14 mouse cellular contexts compared by ENCODE assay signal in the genomic region with DNA sequence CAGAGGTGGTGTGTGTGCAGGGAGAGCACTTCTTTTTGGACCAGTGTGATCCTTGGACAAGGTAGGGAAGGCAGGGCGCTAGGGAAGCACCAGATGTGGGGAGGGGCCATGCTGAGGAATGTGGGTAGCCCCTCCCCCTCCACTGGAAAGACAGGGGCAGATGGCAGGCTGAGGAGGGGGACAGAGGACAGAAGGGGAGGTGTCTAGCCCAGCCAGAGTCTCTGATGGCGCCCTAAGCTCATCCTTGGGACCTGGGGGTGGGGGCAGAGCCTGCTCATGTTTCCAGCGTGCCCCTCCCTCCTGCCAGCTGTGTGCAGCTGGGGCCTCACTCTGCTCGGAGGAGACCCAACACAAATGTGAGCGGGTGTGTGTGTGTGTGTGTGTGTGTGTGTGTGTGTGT. TPM values are rescaled to one million over a fixed set of nuclear protein-coding genes. Genes with fewer than 3 reads are reported as not detected.
DNase-seq lines count a peak whose midpoint lies in the region; ATAC-seq and TF ChIP-seq lines count a peak whose summit lies in the region.
"Had no signal": no experiment of that assay in that cellular context is flagged by ENCODE, and none has a peak within 500 bp of the region (broad histone marks: within the 10 kb centered on the region; RNA-seq: fewer than 3 reads in every experiment).

No protein-coding gene starts in this region.

- no peak overlapping the region for H3K9ac ChIP-seq in hindbrain, embryonic 16.5 days (ENCODE audit: low read depth, low read length)
- H3K9ac ChIP-seq in midbrain, embryonic 11.5 days (ENCODE audit: low read length) = peak overlapping the region; percentile 5; the same call in 1 of the 2 replicates
- no peak overlapping the region for H3K9ac ChIP-seq in midbrain, embryonic 16.5 days (ENCODE audit: low read depth, low read length)
- no peak overlapping the region for H3K9ac ChIP-seq in stomach, embryonic 15.5 days
- H3K9ac ChIP-seq: forebrain, postnatal 0 days; hindbrain, embryonic 14.5 days; liver, embryonic 13.5 days had no signal

- no peak for TF ChIP-seq POLR2A in cerebellum, adult 2 months (IDR thresholded peaks at IDR 0.05; ENCODE audit: borderline replicate concordance, insufficient read depth, low read length)

- no peak overlapping the region for H3K4me2 ChIP-seq in hindbrain, embryonic 16.5 days (ENCODE audit: low read length)
- peak overlapping the region; percentile 23 for H3K4me2 ChIP-seq in midbrain, embryonic 11.5 days
- H3K4me2 ChIP-seq in midbrain, embryonic 16.5 days (ENCODE audit: low read length) = no peak overlapping the region
- H3K4me2 ChIP-seq in stomach, embryonic 15.5 days = no peak overlapping the region
- H3K4me2 ChIP-seq: hindbrain, embryonic 14.5 days; liver, embryonic 13.5 days had no signal

- 0% methylated on average over 5 of the region's 5 CpGs for WGBS in hindbrain, embryonic 10.5 days
- WGBS in hindbrain, embryonic 16.5 days = 13% methylated on average over 5 of the region's 5 CpGs
- 2% methylated on average over 5 of the region's 5 CpGs for WGBS in midbrain, embryonic 11.5 days
- 4% methylated on average over 5 of the region's 5 CpGs for WGBS in midbrain, embryonic 16.5 days
- 14% methylated on average over 5 of the region's 5 CpGs for WGBS in stomach, embryonic 15.5 days
- WGBS in cerebellum, adult 2 months = 20% methylated on average over 5 of the region's 5 CpGs

- peak overlapping the region; percentile 89 for H3K27ac ChIP-seq in hindbrain, embryonic 10.5 days
- no peak overlapping the region for H3K27ac ChIP-seq in hindbrain, embryonic 16.5 days (ENCODE audit: low read depth, low read length)
- peak overlapping the region; percentile 57 for H3K27ac ChIP-seq in midbrain, embryonic 11.5 days (ENCODE audit: low read depth, low read length)
- no peak overlapping the region for H3K27ac ChIP-seq in midbrain, embryonic 16.5 days (ENCODE audit: low read length)
- peak overlapping the region; percentile 21; the same call in 1 of the 2 replicates for H3K27ac ChIP-seq in stomach, embryonic 15.5 days
- H3K27ac ChIP-seq in cerebellum, adult 2 months (ENCODE audit: insufficient read depth, low read length) = no peak overlapping the region
- H3K27ac ChIP-seq: liver, embryonic 13.5 days had no signal

- TF ChIP-seq CTCF in cerebellum, adult 2 months (IDR thresholded peaks at IDR 0.05; ENCODE audit: borderline replicate concordance, insufficient read depth, low read depth, low read length) = no peak

- intact Hi-C loops in left cerebral cortex, postnatal 36 days (cut with DNase I) = no loop called here

- peak; percentile 71 for DNase-seq in hindbrain, embryonic 10.5 days (ENCODE audit: low spot score)
- DNase-seq in midbrain, embryonic 11.5 days (ENCODE audit: low spot score, missing footprints) = peak; percentile 93
- peak; percentile 69 for DNase-seq in forelimb bud, embryonic 11.5 days (ENCODE audit: low read depth, low spot score)
- no peak for DNase-seq in left cerebral cortex, postnatal 36 days (ENCODE audit: low spot score in 2 of 2)
- no peak for DNase-seq in cerebellum, adult 2 months
- DNase-seq: adrenal gland, adult 2 months; cerebellum, adult 18-20 months; forebrain, postnatal 0 days; liver, embryonic 13.5 days had no signal

- peaks cover 78% of the 10 kb centered on the region for H3K4me1 ChIP-seq in hindbrain, embryonic 10.5 days (replicated peaks)
- peaks cover 21% of the 10 kb centered on the region for H3K4me1 ChIP-seq in hindbrain, embryonic 16.5 days (ENCODE audit: control insufficient read depth, insufficient read depth, low read depth, low read length)
- H3K4me1 ChIP-seq in midbrain, embryonic 11.5 days (ENCODE audit: control insufficient read depth, insufficient read depth, low read length) = peaks cover 63% of the 10 kb centered on the region
- H3K4me1 ChIP-seq in midbrain, embryonic 16.5 days (ENCODE audit: control insufficient read depth, insufficient read depth, low read length) = peaks cover 16% of the 10 kb centered on the region
- H3K4me1 ChIP-seq in stomach, embryonic 15.5 days = peaks cover 27% of the 10 kb centered on the region; the same call in 1 of the 2 replicates
- no peaks in the 10 kb centered on the region for H3K4me1 ChIP-seq in cerebellum, adult 2 months (ENCODE audit: control insufficient read depth, insufficient read depth, low read length)
- H3K4me1 ChIP-seq: liver, embryonic 13.5 days had no signal

- peaks cover 14% of the 10 kb centered on the region for H3K27me3 ChIP-seq in hindbrain, embryonic 10.5 days (ENCODE audit: insufficient read depth, poor library complexity, severe bottlenecking)
- no peaks in the 10 kb centered on the region for H3K27me3 ChIP-seq in hindbrain, embryonic 16.5 days (replicated peaks; ENCODE audit: control insufficient read depth, insufficient read depth, low read length)
- no peaks in the 10 kb centered on the region for H3K27me3 ChIP-seq in midbrain, embryonic 11.5 days (ENCODE audit: control insufficient read depth, insufficient read depth, low read length)
- no peaks in the 10 kb centered on the region for H3K27me3 ChIP-seq in midbrain, embryonic 16.5 days (ENCODE audit: control insufficient read depth, insufficient read depth, low read depth, low read length)
- H3K27me3 ChIP-seq in stomach, embryonic 15.5 days (replicated peaks) = no peaks in the 10 kb centered on the region
- H3K27me3 ChIP-seq in cerebellum, adult 2 months (ENCODE audit: control insufficient read depth, insufficient read depth, low read length) = no peaks in the 10 kb centered on the region

- no peak for ATAC-seq in hindbrain, embryonic 16.5 days
- ATAC-seq in midbrain, embryonic 11.5 days (ENCODE audit: low FRiP score) = peak; percentile 9; the same call in 1 of the 2 replicates
- ATAC-seq in midbrain, embryonic 16.5 days = no peak
- peak; percentile 69; the same call in 1 of the 2 replicates for ATAC-seq in stomach, embryonic 15.5 days (ENCODE audit: insufficient read depth, low FRiP score, low read depth)
- ATAC-seq: forebrain, postnatal 0 days had no signal

- no peaks in the 10 kb centered on the region for H3K36me3 ChIP-seq in hindbrain, embryonic 10.5 days
- H3K36me3 ChIP-seq in hindbrain, embryonic 16.5 days (ENCODE audit: control insufficient read depth, insufficient read depth, low read length) = no peaks in the 10 kb centered on the region
- no peaks in the 10 kb centered on the region for H3K36me3 ChIP-seq in midbrain, embryonic 11.5 days (ENCODE audit: control insufficient read depth, insufficient read depth, low read length)
- H3K36me3 ChIP-seq in midbrain, embryonic 16.5 days (ENCODE audit: control insufficient read depth, insufficient read depth, low read length) = no peaks in the 10 kb centered on the region
- H3K36me3 ChIP-seq in stomach, embryonic 15.5 days = no peaks in the 10 kb centered on the region
- H3K36me3 ChIP-seq: liver, embryonic 13.5 days had no signal

- peak overlapping the region; percentile 31 for H3K4me3 ChIP-seq in hindbrain, embryonic 10.5 days
- no peak overlapping the region for H3K4me3 ChIP-seq in hindbrain, embryonic 16.5 days (ENCODE audit: low read length)
- no peak overlapping the region for H3K4me3 ChIP-seq in midbrain, embryonic 11.5 days (ENCODE audit: low read depth, low read length)
- H3K4me3 ChIP-seq in midbrain, embryonic 16.5 days (ENCODE audit: low read depth, low read length) = no peak overlapping the region
- no peak overlapping the region for H3K4me3 ChIP-seq in stomach, embryonic 15.5 days (replicated peaks)
- no peak overlapping the region for H3K4me3 ChIP-seq in cerebellum, adult 2 months (replicated peaks; ENCODE audit: insufficient read depth, low read depth, low read length)
- H3K4me3 ChIP-seq: liver, embryonic 13.5 days had no signal

- no peaks in the 10 kb centered on the region for H3K9me3 ChIP-seq in hindbrain, embryonic 10.5 days
- no peaks in the 10 kb centered on the region for H3K9me3 ChIP-seq in hindbrain, embryonic 16.5 days (ENCODE audit: control insufficient read depth, low read length)
- H3K9me3 ChIP-seq in midbrain, embryonic 11.5 days (ENCODE audit: control insufficient read depth, low read length) = no peaks in the 10 kb centered on the region
- H3K9me3 ChIP-seq in midbrain, embryonic 16.5 days (replicated peaks; ENCODE audit: control insufficient read depth, low read length, poor library complexity, severe bottlenecking) = no peaks in the 10 kb centered on the region
- H3K9me3 ChIP-seq in stomach, embryonic 15.5 days = no peaks in the 10 kb centered on the region
- H3K9me3 ChIP-seq: liver, embryonic 13.5 days had no signal

RNA-seq across cellular contexts. Expression of a gene that starts 16.7 kb away (rescaled TPM):
- polyA plus RNA-seq in hindbrain, embryonic 10.5 days (2016; fragmentation: Nextera tagmentation; extraction: Ambion mirVana) = not detected in 2 replicates
- 0.36 TPM in 1 of 2 replicates, not detected in the other for polyA plus RNA-seq in hindbrain, embryonic 16.5 days (2015; fragmentation: Nextera tagmentation; extraction: Ambion mirVana)
- polyA plus RNA-seq in midbrain, embryonic 11.5 days (2014; fragmentation: Nextera tagmentation; extraction: Ambion mirVana) = 0.39 TPM in 1 of 2 replicates, not detected in the other
- polyA plus RNA-seq in midbrain, embryonic 16.5 days (2015; fragmentation: Nextera tagmentation; extraction: Ambion mirVana) = 0.43 TPM in 1 of 2 replicates, not detected in the other
- polyA plus RNA-seq in stomach, embryonic 15.5 days (2015; fragmentation: Nextera tagmentation; extraction: Ambion mirVana) = 0.23 and 0.39 TPM in 2 replicates
- under 1 TPM in 1 of 2 experiments, not detected in 1; 0.94 TPM for total RNA-seq in left cerebral cortex, postnatal 36 days (2021)
- polyA plus RNA-seq in cerebellum, adult 2 months (2012; rRNA removed) = 0.82 and 1.4 TPM in 2 replicates
- total RNA-seq: adrenal gland, adult 2 months; forebrain, postnatal 0 days; neutrophil, adult 5-6 weeks had no signal
- polyA plus RNA-seq: adrenal gland, adult 2 months; hindbrain, embryonic 14.5 days had no signal

RNA-seq across cellular contexts. Expression of a gene that starts 25.6 kb away (rescaled TPM):
- polyA plus RNA-seq in hindbrain, embryonic 10.5 days (2016; fragmentation: Nextera tagmentation; extraction: Ambion mirVana) = 40.9 and 51.2 TPM in 2 replicates
- 27.1 and 30.2 TPM in 2 replicates for polyA plus RNA-seq in hindbrain, embryonic 16.5 days (2015; fragmentation: Nextera tagmentation; extraction: Ambion mirVana)
- polyA plus RNA-seq in midbrain, embryonic 11.5 days (2014; fragmentation: Nextera tagmentation; extraction: Ambion mirVana) = 38.3 and 40.5 TPM in 2 replicates
- 18.4 and 23.1 TPM in 2 replicates for polyA plus RNA-seq in midbrain, embryonic 16.5 days (2015; fragmentation: Nextera tagmentation; extraction: Ambion mirVana)
- polyA plus RNA-seq in stomach, embryonic 15.5 days (2015; fragmentation: Nextera tagmentation; extraction: Ambion mirVana) = 24.5 and 25.6 TPM in 2 replicates
- 10 to 100 TPM; 22.6 to 23.6 TPM for total RNA-seq in left cerebral cortex, postnatal 36 days (2021)
- 48.7 and 53.4 TPM in 2 replicates for polyA plus RNA-seq in cerebellum, adult 2 months (2012; rRNA removed)

Comparison
In these comparisons a context has a peak if more than half of its experiments do, and no peak if none do; other contexts are left out.
1. H3K27ac ChIP-seq: peak in hindbrain, embryonic 10.5 days (single experiment), midbrain, embryonic 11.5 days (single experiment) and stomach, embryonic 15.5 days (single experiment); none in hindbrain, embryonic 16.5 days (single experiment), midbrain, embryonic 16.5 days (single experiment) and cerebellum, adult 2 months (single experiment).
2. ATAC-seq: peak in midbrain, embryonic 11.5 days (single experiment) and stomach, embryonic 15.5 days (single experiment); none in hindbrain, embryonic 16.5 days (single experiment) and midbrain, embryonic 16.5 days (single experiment).
3. DNase-seq: peak in hindbrain, embryonic 10.5 days (single experiment), midbrain, embryonic 11.5 days (single experiment) and forelimb bud, embryonic 11.5 days (single experiment); none in left cerebral cortex, postnatal 36 days (0 of 2) and cerebellum, adult 2 months (0 of 2).